Mouse (Mus musculus) heart, embryonic 14.5 days (tissue): ENCODE data around the gene Polr2g. TPM values are rescaled to one million over a fixed set of nuclear protein-coding genes. Genes with fewer than 3 reads are reported as not detected.

ENCODE experiments used
- ATAC-seq: fragments of 200-750 bp; cut with Nextera tagmentation; 2 replicates; pipeline ENCODE4 v1.8.0; 2017; ENCODE audit warnings: low read depth, moderate TSS enrichment; ENCODE audit not compliant: insufficient number of reproducible peaks, insufficient read depth, low FRiP score
- H3K27ac ChIP-seq, 2 experiments: fragments of 200-500 bp in 1 of 2; fragments of 300-500 bp in 1 of 2; sonication (generic) in 1 of 2; replicated peaks in 1 of 2; 2 replicates each; pipeline ENCODE4 v1.5.1; 2012 to 2014; ENCODE audit warnings: low read depth in 2 of 2, low read length in 2 of 2, control low read depth in 1 of 2, mild to moderate bottlenecking in 1 of 2, mixed read lengths in 1 of 2; ENCODE audit not compliant: control insufficient read depth in 1 of 2, insufficient read depth in 1 of 2
- H3K27me3 ChIP-seq: fragments of 300-500 bp; sonication (generic); 2 replicates; pipeline ENCODE4 v1.6.1; 2014; ENCODE audit warnings: mild to moderate bottlenecking, low read length, control low read depth; ENCODE audit not compliant: control insufficient read depth, insufficient read depth
- H3K36me3 ChIP-seq: fragments of 300-500 bp; sonication (generic); 2 replicates; pipeline ENCODE4 v1.6.1; 2014; ENCODE audit warnings: mild to moderate bottlenecking, control low read depth, low read length, mixed read lengths; ENCODE audit not compliant: control insufficient read depth, insufficient read depth
- H3K4me1 ChIP-seq, 2 experiments: fragments of 200-500 bp in 1 of 2; fragments of 300-500 bp in 1 of 2; sonication (generic) in 1 of 2; 2 replicates each; pipeline ENCODE4 v1.6.1; 2012 to 2014; ENCODE audit warnings: low read length in 2 of 2, control low read depth in 1 of 2, mixed read lengths in 1 of 2; ENCODE audit not compliant: control insufficient read depth in 2 of 2, insufficient read depth in 2 of 2
- H3K4me2 ChIP-seq: fragments of 300-500 bp; sonication (generic); 2 replicates; pipeline ENCODE4 v1.6.1; 2014; ENCODE audit warnings: mild to moderate bottlenecking, low read length
- H3K4me3 ChIP-seq, 2 experiments: fragments of 200-500 bp in 1 of 2; fragments of 300-500 bp in 1 of 2; sonication (generic) in 1 of 2; 2 replicates each; pipeline ENCODE4 v1.5.1; 2012 to 2014; ENCODE audit warnings: low read length in 2 of 2, mild to moderate bottlenecking in 2 of 2, control low read depth in 1 of 2, low read depth in 1 of 2, moderate library complexity in 1 of 2; ENCODE audit not compliant: control insufficient read depth in 1 of 2, insufficient read depth in 1 of 2
- H3K9ac ChIP-seq: fragments of 300-500 bp; sonication (generic); 2 replicates; pipeline ENCODE4 v1.6.1; 2014; ENCODE audit warnings: mild to moderate bottlenecking, low read length
- H3K9me3 ChIP-seq: fragments of 300-500 bp; sonication (generic); 2 replicates; pipeline ENCODE4 v1.6.1; 2016; ENCODE audit warnings: low read length, control low read depth; ENCODE audit not compliant: control insufficient read depth
- WGBS: fragments of 180-500 bp; shearing (Covaris S2); extraction: QIAGEN DNeasy Blood & Tissue Kit; methylation state at CpG from one replicate; pipeline ENCODE4 v1.1.7; 2014; 5-methylcytosine and 5-hydroxymethylcytosine counted together
- polyA plus RNA-seq: library from polyadenylated mRNA; unstranded; fragments of >200 nt; fragmentation: Nextera tagmentation; extraction: Ambion mirVana; gene quantifications from 2 replicates; pipeline ENCODE4 v1.2.1, GENCODE M21; 2014

The Polr2g gene
- polyA plus RNA-seq, 1 experiment from 2014 or later: 146 TPM

DNA sequence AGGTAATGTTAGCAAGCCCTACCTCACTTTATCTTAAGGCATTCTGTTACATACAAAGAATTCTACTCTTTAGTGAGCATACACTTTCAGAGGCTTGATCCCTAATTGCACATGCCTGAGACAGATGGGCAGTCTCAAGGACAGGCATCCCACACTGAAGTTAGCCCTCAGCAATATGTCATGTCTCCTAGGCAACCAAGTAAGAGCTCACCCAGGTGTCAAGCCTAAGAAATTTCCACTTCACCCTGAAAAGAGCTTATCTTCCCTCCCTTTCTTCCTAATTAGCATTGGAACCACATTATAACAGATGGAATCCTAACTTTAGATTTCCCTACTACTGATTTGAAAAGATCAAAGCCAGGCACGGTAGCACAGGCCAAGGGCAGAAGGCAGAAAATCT is 9.2 kb downstream of the Polr2g start:
- no peak overlapping the region for H3K4me3 ChIP-seq
- H3K27ac ChIP-seq: no peak overlapping the region
- 48% methylated on average over 1 of the region's 1 CpGs for WGBS
- no peak overlapping the region for H3K4me2 ChIP-seq
- peaks cover 4% of the 10 kb centered on the region; the same call in 1 of the 2 replicates for H3K9me3 ChIP-seq
- H3K36me3 ChIP-seq: peaks cover 21% of the 10 kb centered on the region
- ATAC-seq: no peak
- no peak overlapping the region for H3K9ac ChIP-seq
- no peaks in the 10 kb centered on the region for H3K27me3 ChIP-seq
- 0 out of 4 replicates have a peak, but pooled peaks cover 0 to 6% of the 10 kb centered on the region in 2 experiments for H3K4me1 ChIP-seq

DNA sequence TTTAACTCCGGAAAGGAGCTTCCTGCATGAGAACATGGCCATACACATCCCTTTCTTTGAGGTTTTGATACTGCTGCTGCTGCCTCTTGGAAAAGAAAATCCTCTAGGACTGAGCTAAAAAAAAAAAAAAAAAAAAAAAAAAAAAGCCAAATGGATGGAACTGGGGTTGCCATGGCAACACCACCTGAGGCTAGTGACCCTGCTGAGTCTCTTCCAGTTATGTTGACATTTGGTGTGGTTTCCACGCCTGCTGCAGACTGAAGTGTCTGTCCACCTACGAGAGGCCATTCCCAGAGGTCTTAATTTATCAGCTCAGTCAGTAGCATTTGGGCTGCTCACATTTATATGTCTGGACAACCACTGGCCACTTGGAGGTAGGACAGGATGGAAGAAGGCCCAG is 9.9 kb downstream of the Polr2g start:
- Histone ChIP-seq H3K9ac (no peak overlapping the region), H3K27ac (no peak overlapping the region), H3K27me3 (no peaks in the 10 kb centered on the region), H3K4me2 (no peak overlapping the region), H3K36me3 (peaks cover 18% of the 10 kb centered on the region), H3K4me3 (no peak overlapping the region), H3K4me1 (0 out of 4 replicates have a peak, but pooled peaks cover 0 to 6% of the 10 kb centered on the region in 2 experiments), H3K9me3 (peaks cover 4% of the 10 kb centered on the region; the same call in 1 of the 2 replicates)
- 37% methylated on average over 3 of the region's 3 CpGs for WGBS
- no peak for ATAC-seq

DNA sequence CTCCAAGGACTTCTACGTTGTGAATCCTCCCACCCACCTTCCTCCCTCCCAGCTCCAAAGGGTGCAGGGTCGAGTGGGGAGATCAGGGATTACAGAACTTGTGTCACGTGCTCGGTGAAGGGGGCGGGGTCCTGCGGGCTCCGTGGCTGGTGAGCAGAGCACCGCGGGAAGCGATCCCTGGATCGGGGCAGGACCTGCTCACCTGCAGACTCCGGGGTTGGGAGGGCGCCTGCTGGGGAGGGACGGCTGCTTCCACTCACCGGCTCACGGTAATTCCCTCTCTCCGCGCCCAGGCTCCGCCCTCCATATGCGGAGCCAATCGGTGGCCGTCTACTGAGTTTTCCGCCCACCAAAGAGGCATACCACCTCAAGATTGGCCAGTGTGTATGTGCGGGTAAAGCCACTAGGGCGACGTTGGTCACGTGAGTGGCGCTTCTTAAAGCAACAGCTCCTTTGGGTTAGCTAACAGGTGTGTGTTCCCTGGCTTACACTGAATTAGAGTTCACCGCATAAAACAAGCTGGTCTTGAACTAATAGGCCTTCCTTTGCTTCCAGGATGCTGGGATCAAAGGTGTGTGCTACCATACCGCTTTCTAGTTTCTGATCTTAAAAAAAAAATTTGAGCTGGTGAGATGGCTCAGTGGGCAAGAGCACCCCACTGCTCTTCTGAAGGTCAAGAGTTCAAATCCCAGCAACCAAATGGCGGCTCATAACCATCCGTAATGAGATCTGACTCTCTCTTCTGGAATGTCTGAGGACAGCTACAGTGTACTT is 12.2 kb downstream of the Polr2g start, which contains the start of gene Taf6l:
TSS of gene Taf6l (minus strand) at position 410 of the 774 bp plus-strand sequence.
- WGBS: under 1% methylated on average over 32 of the region's 32 CpGs
- Histone ChIP-seq H3K36me3 (peaks cover 26% of the 10 kb centered on the region), H3K27me3 (no peaks in the 10 kb centered on the region), H3K4me3 (peak within 1 kb of the TSS; percentile 67 to 85), H3K4me1 (0 out of 4 replicates have a peak, but pooled peaks cover 0 to 6% of the 10 kb centered on the region in 2 experiments), H3K9me3 (no peaks in the 10 kb centered on the region), H3K9ac (peak within 1 kb of the TSS; percentile 79), H3K4me2 (peak within 1 kb of the TSS; percentile 86), H3K27ac (peak within 1 kb of the TSS; percentile 35 to 80; a peak in 3 of 4 replicates)
- peak; percentile 99 for ATAC-seq

DNA sequence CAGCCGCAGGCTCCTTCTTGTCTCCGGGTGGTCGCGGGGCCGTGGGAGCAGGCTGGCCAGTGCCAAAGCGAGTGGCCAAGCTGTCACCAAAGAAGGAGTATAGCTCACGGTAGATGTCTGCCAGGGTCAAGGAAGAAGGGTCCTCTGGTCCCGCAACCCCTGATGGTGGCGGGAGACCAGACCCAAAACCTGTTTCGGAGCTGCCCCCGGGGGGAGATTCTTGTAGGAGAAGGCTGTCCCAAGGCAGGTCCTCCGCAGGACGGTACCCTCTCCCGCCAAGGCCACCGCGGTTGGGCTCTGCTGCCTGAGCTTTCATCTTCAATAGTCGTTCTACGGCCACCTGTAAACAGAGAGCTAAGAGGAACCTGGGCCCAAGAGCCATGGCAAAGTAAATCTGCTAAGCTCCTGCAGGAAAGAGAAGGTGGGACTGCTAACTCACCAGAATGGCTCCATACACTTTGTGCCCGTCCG is 23.4 kb downstream of the Polr2g start:
- Histone ChIP-seq H3K9me3 (no peaks in the 10 kb centered on the region), H3K4me2 (peak overlapping the region; percentile 98), H3K27ac (peak overlapping the region; percentile 96 to 98), H3K27me3 (no peaks in the 10 kb centered on the region), H3K4me1 (peaks cover 12 to 23% of the 10 kb centered on the region in 2 experiments), H3K9ac (peak overlapping the region; percentile 95), H3K4me3 (peak overlapping the region; percentile 81 to 85), H3K36me3 (peaks cover 46% of the 10 kb centered on the region)
- ATAC-seq: 0 out of 2 replicates have a peak, but pooled peaks have one; percentile 2
- 3% methylated on average over 20 of the region's 20 CpGs for WGBS

DNA sequence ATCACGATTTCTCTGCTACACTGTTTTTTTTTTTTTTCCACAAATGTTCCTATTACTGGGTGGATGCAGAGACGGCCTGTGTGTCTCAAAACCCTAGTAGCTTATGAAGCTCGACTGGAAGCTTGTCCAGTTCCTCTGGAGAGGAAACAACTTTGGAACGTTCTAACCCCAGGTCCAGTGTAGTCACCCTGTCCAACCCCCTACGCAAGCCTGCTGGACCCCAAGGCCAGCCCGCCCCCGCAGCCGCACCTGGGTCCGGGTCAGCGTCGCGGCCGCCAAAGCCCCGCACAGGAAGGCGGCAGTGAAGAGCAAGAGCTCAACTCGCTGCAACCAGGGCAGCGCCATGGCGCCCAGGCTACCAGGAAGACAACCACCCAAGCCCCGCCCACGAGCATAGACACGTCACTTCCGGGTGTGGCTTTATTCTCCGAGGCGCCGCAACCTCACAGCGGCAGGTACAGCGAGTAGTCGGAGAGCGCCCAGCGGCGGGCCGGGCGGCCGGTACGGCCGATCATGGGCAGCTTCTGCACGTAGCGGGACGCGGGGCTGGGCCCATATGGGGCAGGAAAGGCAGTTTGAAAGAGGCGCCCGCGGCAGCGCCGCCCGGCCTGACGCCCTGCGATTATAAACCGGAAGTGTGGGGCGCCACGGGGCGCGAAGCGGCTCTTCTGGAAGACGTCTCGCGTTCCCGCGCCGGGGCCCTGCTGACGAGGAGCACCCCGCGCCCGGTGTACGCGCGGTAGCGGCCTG is 24.1 kb downstream of the Polr2g start, which contains the start of gene Tmem179b:
TSS of gene Tmem179b (minus strand) at position 382 of the 750 bp plus-strand sequence.
- ATAC-seq: peak; percentile 85
- H3K36me3 ChIP-seq: peaks cover 49% of the 10 kb centered on the region
- H3K27ac ChIP-seq: peak within 1 kb of the TSS; percentile 96 to 98
- WGBS: 1% methylated on average over 63 of the region's 68 CpGs
- peak within 1 kb of the TSS; percentile 98 for H3K4me2 ChIP-seq
- H3K9me3 ChIP-seq: no peaks in the 10 kb centered on the region
- peak within 1 kb of the TSS; percentile 81 to 85 for H3K4me3 ChIP-seq
- peaks cover 12 to 23% of the 10 kb centered on the region in 2 experiments for H3K4me1 ChIP-seq
- peak within 1 kb of the TSS; percentile 95 for H3K9ac ChIP-seq
- no peaks in the 10 kb centered on the region for H3K27me3 ChIP-seq

DNA sequence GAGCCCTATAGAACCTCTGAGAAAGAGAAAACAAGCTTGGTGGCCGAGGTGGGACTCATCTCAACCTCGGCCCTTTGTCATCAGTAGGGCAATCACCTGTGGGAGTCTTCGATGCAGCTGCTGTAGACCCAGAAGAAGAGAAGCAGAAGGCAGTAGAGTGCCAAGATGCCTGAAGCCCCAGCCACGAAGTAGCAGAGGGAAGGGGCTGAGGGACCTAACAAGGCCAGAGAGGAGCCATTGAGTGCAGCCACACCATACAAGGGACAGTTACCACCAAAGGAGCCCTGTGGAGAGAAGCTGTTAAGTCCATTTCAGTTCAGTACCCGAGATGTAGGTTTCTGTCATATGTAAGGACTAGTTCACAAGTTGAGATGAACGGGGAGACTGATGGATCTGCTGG is 25.0 kb downstream of the Polr2g start:
- Histone ChIP-seq H3K4me3 (peak overlapping the region; percentile 15 to 85), H3K4me2 (peak overlapping the region; percentile 98), H3K27ac (peak overlapping the region; percentile 14 to 46; a peak in 2 of 4 replicates), H3K27me3 (no peaks in the 10 kb centered on the region), H3K9me3 (no peaks in the 10 kb centered on the region), H3K9ac (peak overlapping the region; percentile 95), H3K4me1 (peaks cover 12 to 23% of the 10 kb centered on the region in 2 experiments), H3K36me3 (peaks cover 53% of the 10 kb centered on the region)
- no peak for ATAC-seq
- 44% methylated on average over 6 of the region's 6 CpGs for WGBS

DNA sequence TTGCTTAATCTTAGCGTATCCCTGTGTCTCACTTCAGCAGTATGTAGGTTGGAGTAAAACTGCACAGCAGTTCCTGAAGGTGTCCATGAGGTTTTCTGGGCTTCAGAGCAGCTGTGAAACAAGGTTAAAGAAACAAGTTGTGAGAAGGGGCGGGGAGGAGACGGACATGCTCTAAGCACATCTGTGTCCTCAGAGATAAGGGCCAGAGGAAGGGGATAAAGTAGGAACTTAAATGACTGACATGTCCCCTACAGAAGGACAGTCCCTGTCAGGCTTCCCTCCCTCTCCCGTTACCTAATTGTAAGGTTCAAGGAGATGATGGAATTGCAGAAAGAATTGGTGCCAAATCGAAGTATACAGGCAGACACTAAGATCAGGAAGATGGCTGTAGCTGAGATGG is 25.4 kb downstream of the Polr2g start:
- WGBS: 63% methylated on average over 5 of the region's 5 CpGs
- ATAC-seq: no peak
- H3K4me2 ChIP-seq: peak overlapping the region; percentile 98
- no peaks in the 10 kb centered on the region for H3K9me3 ChIP-seq
- peaks cover 53% of the 10 kb centered on the region for H3K36me3 ChIP-seq
- H3K27me3 ChIP-seq: no peaks in the 10 kb centered on the region
- peak overlapping the region; percentile 95; the same call in 1 of the 2 replicates for H3K9ac ChIP-seq
- peak overlapping the region in 1 of 2 experiments; percentile 46; a peak in 2 of 4 replicates for H3K27ac ChIP-seq
- H3K4me3 ChIP-seq: peak overlapping the region in 1 of 2 experiments; percentile 85; a peak in 1 of 4 replicates
- peaks cover 12 to 23% of the 10 kb centered on the region in 2 experiments for H3K4me1 ChIP-seq
